24 mouse cellular contexts compared by ENCODE assay signal in the genomic region with DNA sequence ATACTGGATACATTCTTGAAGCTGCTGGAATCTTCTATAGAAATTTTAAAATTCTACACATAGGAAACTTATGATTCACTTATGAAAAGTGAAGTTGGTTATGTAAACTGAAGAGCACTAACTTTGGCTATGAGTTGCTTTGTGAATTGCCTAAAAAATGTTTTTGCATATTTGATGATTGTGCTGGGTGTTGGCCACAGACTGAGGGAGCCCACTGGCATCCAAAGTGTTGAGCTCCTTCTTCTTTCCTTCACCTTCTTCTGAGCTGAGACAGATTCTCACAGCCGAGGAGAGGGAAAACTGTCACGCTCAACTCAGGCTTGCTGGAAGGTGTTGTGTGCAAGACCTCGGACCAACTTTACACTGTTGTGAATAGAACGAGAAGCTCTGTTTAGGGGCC.
"Had no signal": no experiment of that assay in that cellular context is flagged by ENCODE, and none has a peak within 500 bp of the region (broad histone marks: within the 10 kb centered on the region; RNA-seq: fewer than 3 reads in every experiment).

No protein-coding gene starts in this region.

- H3K4me1 ChIP-seq: liver, embryonic 13.5 days; liver, embryonic 15.5 days had no signal

- DNase-seq: gastrocnemius, postnatal 14 days; gastrocnemius, postnatal 36 days; heart, adult 11 months; heart, postnatal 10 days; heart, postnatal 4 days; kidney, adult 2 months; kidney, adult 9 months; kidney, postnatal 14 days; kidney, postnatal 36 days; liver; liver, embryonic 13.5 days; liver, postnatal 0 days had no signal

- H3K4me3 ChIP-seq: heart, embryonic 10.5 days; heart, embryonic 12.5 days; hindbrain, embryonic 10.5 days; hindbrain, embryonic 12.5 days; intestine, embryonic 15.5 days; kidney, embryonic 15.5 days; layer of hippocampus, adult 2 months; limb, embryonic 10.5 days; limb, embryonic 12.5 days; liver, embryonic 13.5 days; liver, embryonic 15.5 days had no signal

- H3K27ac ChIP-seq: heart, embryonic 10.5 days; hindbrain, embryonic 10.5 days; hindbrain, embryonic 12.5 days; hindbrain, embryonic 14.5 days; intestine, embryonic 15.5 days; kidney, embryonic 15.5 days; kidney, postnatal 0 days; layer of hippocampus, adult 2 months; limb, embryonic 10.5 days; limb, embryonic 12.5 days; liver, embryonic 13.5 days; liver, embryonic 15.5 days had no signal
